Mouse (Mus musculus): ENCODE results near the gene Cnpy1.

DNA sequence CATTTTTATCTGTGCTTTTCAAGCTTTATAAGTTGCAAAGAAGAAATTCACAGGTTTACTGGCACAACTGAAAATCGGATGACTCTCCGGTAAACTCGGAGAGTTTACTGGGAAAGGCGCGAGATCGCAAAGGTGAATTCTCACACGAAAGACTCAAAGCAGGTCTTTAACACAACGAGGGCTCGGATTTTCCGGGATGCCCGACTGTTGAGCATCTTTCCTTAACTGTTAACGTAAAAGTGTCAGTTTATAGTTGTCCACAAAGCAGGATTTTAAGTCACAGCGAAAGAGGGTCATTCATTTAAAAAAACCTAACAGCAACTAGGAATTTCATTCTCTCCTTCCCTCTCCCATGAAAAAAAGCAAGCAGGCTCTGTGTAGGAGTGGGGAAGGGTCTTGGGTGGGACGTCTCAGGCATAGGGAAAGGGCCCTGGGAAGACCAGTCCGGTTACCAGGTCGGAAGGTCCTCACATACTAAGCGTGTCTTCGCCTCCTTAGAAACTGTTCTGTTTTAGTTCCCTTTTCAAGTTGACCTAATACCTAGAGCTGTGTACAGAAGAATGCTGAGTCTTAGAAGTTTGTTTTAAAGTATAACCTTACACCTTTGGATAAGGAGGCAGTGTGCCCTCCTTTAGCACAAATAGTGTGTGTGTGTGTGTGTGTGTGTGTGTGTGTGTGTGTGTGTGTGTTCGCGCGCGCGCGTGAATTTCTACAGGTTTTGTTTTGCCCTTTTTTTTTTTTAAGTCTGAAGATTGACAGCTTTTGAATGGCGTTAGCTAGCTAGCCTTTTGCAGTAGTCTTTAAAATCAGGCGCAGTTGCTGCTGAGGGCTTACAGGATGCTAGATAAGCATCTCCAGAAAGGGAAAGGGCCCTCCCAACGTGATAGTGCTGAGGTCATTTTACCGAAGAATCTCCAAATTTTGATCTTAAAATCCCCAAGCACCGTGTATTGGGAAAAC, 34.7 kb downstream of the Cnpy1 start:
- TF ChIP-seq CTCF (IDR thresholded peaks at IDR 0.05; ENCODE audit: control insufficient read depth, insufficient read depth, low read length) (no peak), POLR2A (IDR thresholded peaks at IDR 0.05; ENCODE audit: borderline replicate concordance, control insufficient read depth, low read depth, low read length) (no peak)

All from bone marrow, adult 2 months (tissue).